Mouse (Mus musculus) kidney, postnatal 4 days (tissue): ENCODE data around the gene 4930590J08Rik.
"Not testable (repeated sequence)": the region's sequence is repeated elsewhere in the genome, so short reads cannot be mapped to it uniquely, and the experiment has no call there.

Experiments
- DNase-seq, 2 experiments: peaks; one replicate each; pipeline ENCODE4 v3.0.0; 2021; ENCODE audit warnings: mixed read lengths in 2 of 2

Gene 4930590J08Rik

GRCm38 (mm10) chr6:91902509-91902908, at the start of gene 4930590J08Rik:
TSS of gene 4930590J08Rik (plus strand) at chr6:91902809.
- DNase-seq, result not testable (repeated sequence)

DNA sequence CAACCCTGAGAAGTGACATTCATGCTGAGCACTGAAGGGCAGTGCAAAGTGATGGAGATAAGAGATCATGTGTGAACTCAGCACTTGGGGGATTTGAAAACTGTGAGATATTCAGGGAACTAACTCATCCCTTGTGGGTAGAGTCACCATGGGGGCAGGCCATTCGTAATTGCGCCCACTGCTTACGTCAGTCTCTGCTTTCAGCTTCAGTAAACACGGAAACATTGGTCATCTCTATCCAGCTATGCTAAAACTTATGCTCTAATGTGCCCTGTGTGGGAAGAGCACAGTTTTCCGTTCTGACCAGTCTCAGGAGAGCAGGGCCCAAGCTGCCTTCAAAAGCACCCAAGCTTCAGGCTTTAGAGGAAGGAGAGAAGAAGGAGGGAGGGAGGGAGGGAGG, 44.3 kb upstream of the 4930590J08Rik start:
- no peak for DNase-seq

GRCm38 (mm10) chr6:91862848-91863247, 39.8 kb upstream of the 4930590J08Rik start:
- DNase-seq, result no peak

GRCm38 (mm10) chr6:91864595-91864994, 38.0 kb upstream of the 4930590J08Rik start:
- no peak for DNase-seq

GRCm38 (mm10) chr6:91865601-91866000, 37.0 kb upstream of the 4930590J08Rik start:
- DNase-seq, result no peak

DNA sequence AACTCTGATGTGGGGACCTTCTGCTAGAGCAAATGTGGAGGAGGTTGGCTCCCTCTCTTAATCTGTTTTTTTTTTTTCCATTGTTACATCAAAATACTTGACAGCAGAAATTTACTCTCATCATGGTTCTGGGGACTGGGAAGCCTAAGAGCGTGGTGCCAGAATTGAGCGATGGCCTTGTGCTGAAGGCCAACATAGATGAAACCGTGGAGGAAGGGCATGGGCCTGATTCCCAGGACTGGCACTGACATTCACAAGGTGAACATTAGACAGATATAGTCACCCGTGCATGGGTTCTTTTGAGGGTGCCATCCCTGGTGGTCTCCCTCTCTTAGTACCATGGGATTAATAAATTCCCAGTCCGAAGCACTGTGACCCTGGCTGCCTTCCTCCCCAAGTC, 34.5 kb upstream of the 4930590J08Rik start:
- DNase-seq, result no peak

- DNase-seq, result no peak
These were observed 29.8 kb upstream of the 4930590J08Rik start for GRCm38 (mm10) chr6:91872781-91873180.

DNA sequence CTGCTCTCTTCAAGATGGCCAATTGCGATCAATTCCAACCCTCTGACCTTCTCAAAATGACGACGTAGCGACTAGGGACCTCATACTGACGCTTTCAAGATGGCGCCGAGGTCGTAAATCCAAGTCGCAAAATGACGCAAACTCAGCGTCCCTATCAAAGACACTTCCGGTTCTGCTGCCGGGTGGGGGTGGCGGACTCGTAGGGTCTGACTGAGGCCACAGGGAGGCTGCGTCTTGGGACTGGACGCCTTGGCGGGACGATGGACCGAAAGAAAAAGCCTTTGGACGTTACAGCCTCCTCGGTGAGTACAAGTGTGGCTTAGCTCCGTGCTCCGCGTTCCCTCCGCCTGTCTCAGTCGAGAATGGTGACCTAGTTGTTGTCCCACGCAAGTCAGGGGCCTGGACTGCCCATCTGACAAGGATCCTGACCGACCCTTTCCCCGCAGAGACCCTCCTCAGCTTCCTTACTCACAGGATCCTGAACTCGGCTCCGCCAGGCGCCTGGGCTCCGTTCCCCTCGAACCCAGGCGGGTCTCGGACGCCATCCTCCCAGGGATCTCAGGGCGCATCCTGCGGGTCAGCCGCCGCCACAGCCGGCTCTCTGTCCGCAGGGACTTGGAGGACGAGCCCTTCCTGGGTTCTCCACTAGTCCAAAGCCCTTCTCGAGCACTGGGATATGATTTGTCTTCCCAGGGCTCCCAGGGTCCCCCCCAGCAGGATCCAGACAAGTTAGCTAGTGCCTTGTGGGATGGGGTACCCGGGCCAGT, 24.5 kb upstream of the 4930590J08Rik start, which contains the start of gene Ccdc174:
Gene Ccdc174 (plus strand): TSS at position 169 of the 767 bp plus-strand sequence.
- DNase-seq, result peak; percentile 93 to 96

- no peak for DNase-seq
These were observed 18.8 kb upstream of the 4930590J08Rik start for GRCm38 (mm10) chr6:91883859-91884258.

GRCm38 (mm10) chr6:91889255-91889906, 13.2 kb upstream of the 4930590J08Rik start:
- DNase-seq, result no peak

DNA sequence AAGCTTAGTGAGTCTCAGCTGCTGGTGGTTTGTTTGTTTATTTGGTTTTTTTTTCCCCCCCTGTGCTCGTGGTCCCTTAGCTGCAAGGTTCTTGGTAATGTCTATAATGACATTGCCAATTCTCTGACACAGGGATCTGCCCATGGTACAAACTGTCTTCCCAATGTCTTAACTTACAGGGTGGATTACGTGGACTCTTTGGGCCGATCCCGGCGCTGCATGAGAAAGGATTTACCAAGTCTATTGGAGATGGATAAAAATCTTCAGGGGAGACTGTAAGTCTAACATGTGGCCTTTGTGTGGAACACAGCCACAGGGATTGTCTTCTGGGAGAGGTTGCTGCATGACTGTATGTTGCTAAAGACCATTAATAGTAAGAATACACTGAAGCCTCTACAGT, 12.0 kb upstream of the 4930590J08Rik start:
- DNase-seq, result no peak

DNA sequence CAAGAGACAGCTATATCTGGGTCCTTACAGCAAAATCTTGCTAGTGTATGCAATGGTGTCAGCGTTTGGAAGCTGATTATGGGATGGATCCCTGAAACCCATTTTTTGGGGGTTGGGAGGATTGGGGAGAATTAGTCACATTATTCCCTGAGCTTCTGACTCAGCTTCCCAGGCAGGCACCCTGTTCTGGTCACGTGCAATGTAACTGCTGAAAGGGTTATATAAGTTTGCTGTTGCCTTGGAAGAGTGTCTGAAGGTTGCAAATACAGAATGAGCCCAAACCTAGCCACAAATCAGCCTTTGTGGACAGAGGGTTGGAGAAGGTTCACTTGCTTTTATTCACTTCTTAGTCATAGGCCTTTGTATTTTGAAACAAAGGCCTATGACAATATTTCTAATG, 10.8 kb upstream of the 4930590J08Rik start:
- no peak for DNase-seq

- no peak for DNase-seq
These were observed 5.8 kb upstream of the 4930590J08Rik start for GRCm38 (mm10) chr6:91896783-91897182.

DNA sequence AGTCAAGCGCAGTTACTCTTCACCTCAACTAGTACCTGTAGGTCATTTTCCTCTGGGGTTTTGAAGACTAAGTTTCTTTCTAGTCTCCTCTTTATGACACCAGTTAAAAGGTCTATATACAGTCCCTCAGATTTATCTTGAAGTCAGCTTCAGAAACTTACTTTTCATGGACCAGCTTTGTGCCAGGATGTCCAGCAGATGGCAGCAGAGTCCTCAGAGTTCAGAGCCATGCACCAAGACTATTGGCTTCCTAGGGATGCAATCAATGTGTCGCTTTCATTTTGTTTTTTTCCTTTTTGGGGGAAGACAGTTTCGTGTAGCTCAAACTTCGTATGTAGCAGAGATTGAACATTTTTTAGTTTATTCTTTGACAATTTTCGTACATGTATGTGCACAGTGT, 1.1 kb upstream of the 4930590J08Rik start:
- peak; percentile 87 to 88 for DNase-seq

GRCm38 (mm10) chr6:91914011-91914410, 11.4 kb downstream of the 4930590J08Rik start:
- no peak for DNase-seq

GRCm38 (mm10) chr6:91917286-91917685, 14.7 kb downstream of the 4930590J08Rik start:
- DNase-seq, result no peak

DNA sequence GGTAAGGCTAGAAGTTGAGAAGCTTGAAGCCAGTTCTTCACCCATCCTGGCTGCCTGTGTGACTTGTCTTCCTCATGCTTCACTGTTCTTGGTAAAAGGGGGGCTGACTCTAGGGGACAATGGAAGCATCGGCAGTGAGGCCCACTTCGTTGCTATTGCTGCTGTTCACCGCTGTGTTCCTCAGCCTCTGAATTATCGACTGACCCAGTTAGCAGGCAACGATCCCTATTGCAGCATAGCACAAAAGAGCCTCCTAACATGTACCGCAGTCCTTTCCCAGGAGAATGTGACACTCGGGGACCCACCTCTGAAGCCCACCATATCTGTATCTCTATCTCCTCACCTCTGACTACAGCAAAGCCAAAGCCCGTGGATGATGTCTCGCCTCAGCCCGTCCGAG, 15.1 kb downstream of the 4930590J08Rik start:
- no peak for DNase-seq

- peak in 1 of 2 experiments; percentile 15 for DNase-seq
These were observed 28.6 kb downstream of the 4930590J08Rik start for GRCm38 (mm10) chr6:91931231-91931630.

- no peak for DNase-seq
These were observed 35.9 kb downstream of the 4930590J08Rik start for GRCm38 (mm10) chr6:91938491-91938890.

GRCm38 (mm10) chr6:91948426-91948825, 45.8 kb downstream of the 4930590J08Rik start:
- peak in 1 of 2 experiments; percentile 33 for DNase-seq

GRCm38 (mm10) chr6:91958015-91958414, 55.4 kb downstream of the 4930590J08Rik start:
- DNase-seq, result not testable (repeated sequence)

DNA sequence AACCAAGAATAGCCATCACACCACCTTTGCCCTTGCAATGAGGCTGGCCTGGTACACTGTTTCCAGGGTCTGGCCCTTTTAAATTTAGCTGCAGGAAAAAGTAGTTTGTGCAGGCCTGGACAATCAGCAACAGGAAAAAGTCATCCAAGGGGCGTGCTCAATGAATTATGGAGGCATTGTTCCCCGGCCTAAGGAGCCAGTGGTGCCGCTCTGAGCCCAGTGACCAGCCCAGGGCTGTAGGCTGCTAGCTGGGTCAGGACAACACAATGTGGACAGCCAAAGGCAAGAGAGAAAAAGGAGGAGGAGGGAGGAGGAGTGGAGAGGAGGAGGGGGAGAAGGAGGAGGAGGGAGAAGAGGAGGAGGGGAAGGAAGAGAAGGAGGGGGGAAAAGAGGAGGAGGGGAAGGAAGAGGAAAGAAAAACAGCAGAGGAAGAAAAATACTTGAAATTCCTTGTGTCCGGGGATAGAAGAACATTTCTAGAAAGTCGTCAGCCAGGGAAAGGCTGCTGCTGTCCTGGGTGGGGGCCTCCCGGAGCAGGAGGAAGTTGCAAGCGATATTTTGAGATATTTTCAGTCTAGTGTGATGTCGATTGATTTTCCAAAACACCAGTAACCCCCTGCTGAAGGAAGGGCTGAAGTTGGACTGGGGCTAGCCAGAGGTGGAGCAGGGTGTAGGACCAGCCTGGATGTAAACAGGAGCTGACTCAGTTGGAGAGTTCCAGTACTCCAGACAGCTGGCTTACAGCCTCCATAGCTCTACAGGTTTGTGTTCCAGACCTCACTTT, 57.6 kb downstream of the 4930590J08Rik start:
- peak; percentile 61 to 73 for DNase-seq

DNA sequence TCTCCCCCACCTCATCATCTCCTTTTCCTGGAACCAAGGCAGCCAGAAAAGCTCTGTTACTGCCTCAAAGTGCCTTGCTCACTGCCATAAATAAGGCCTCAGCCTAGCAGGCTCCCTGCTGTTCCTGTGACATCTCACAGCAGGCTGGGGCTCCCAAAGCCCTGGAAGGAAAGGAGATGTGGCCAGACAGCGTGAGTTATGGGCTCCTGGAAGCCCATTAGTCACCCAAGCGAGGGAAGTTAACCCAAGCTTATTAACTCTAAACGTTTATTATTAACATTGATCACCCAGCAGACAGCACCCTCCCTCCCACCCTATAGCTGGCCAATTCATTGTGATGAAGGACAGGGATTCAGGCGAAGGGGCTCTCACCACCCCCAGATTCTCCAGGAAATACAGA, 60.8 kb downstream of the 4930590J08Rik start:
- peak; percentile 68 to 78 for DNase-seq
